Mouse (Mus musculus): ENCODE results near the gene Iqgap1. TPM values are rescaled to one million over a fixed set of nuclear protein-coding genes. Genes with fewer than 3 reads are reported as not detected.

Gene Iqgap1
- polyA plus RNA-seq, 1 experiment from 2014 or later: 19.4 TPM

DNA sequence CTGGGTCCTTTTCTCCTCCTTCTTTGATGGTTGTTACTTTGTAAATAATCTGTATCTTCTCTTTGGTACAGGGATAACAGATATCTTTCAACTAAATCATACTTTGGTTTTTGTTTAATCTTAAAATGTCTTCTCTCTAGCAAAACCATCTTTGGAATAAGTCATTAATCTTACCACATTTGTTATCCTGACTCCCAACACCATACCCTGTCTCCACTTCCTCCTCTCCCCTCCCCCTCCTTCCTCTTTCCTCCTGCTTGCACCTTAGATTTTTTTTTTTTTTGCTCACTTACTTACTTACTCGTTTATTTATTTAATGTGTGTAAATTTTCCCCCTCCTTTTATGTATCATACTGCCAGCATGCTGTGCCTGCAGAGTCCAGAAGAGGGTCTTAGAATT lies 129.4 kb downstream of the Iqgap1 start:
- no peak overlapping the region for H3K4me2 ChIP-seq
- H3K9me3 ChIP-seq (replicated peaks): 0 out of 2 replicates have a peak, but pooled peaks cover 5% of the 10 kb centered on the region
- no peak overlapping the region for H3K4me3 ChIP-seq
- H3K36me3 ChIP-seq: no peaks in the 10 kb centered on the region
- no peaks in the 10 kb centered on the region for H3K27me3 ChIP-seq (replicated peaks)
- H3K27ac ChIP-seq: no peak overlapping the region
- no peak overlapping the region for H3K9ac ChIP-seq
- H3K4me1 ChIP-seq: peaks cover 18% of the 10 kb centered on the region
- ATAC-seq: no peak
- WGBS (ENCODE audit: insufficient replicate concordance): 18% methylated on average over 1 of the region's 1 CpGs

DNA sequence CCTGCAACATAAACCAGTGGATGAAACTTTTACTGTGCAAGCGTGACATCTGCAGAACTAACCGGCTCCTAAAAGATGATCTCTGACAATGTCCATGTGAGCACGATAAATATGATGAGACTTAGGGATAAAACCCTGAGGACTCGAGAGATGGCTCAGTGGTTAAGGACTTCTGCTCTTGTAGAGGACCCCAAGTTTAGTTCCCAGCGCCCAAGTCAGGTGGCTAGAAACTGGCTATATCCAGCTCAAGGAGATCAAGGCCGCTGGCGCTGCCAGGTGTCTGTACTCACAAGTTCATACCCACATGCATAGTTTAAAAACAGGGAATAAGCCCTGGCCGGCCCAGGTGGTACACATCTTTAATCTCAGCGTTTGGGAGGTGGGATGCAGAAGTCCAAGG lies 133.3 kb downstream of the Iqgap1 start:
- Histone ChIP-seq H3K27ac (no peak overlapping the region), H3K4me2 (no peak overlapping the region), H3K4me3 (no peak overlapping the region), H3K9ac (no peak overlapping the region), H3K4me1 (peaks cover 30% of the 10 kb centered on the region), H3K9me3 (replicated peaks) (0 out of 2 replicates have a peak, but pooled peaks cover 5% of the 10 kb centered on the region), H3K27me3 (replicated peaks) (no peaks in the 10 kb centered on the region), H3K36me3 (no peaks in the 10 kb centered on the region)
- no peak for ATAC-seq
- 79% methylated on average over 9 of the region's 9 CpGs for WGBS (ENCODE audit: insufficient replicate concordance)

DNA sequence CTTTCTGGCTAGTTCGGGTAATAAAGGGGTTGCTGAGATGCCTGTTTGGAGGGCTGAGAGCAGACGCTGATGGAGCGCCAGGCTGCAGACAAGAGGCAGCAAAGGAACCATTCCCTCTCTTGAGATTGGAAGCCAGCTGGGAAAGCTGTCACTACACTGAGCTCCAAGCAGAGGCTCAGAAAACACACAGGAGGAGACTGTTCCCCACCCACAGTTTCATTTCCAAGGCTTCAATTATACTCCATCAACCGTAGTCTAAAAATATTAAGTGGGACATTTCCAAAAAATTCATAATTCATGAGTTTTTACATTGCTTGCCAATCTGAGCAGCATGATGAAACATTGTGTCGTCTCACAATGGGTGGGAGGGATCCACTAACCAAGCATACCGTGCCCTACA lies 134.6 kb downstream of the Iqgap1 start:
- Histone ChIP-seq H3K9me3 (replicated peaks) (0 out of 2 replicates have a peak, but pooled peaks cover 5% of the 10 kb centered on the region), H3K4me1 (peaks cover 25% of the 10 kb centered on the region), H3K36me3 (no peaks in the 10 kb centered on the region), H3K9ac (no peak overlapping the region), H3K4me3 (no peak overlapping the region), H3K27ac (no peak overlapping the region), H3K4me2 (no peak overlapping the region), H3K27me3 (replicated peaks) (no peaks in the 10 kb centered on the region)
- WGBS (ENCODE audit: insufficient replicate concordance): 70% methylated on average over 6 of the region's 6 CpGs
- ATAC-seq: no peak

DNA sequence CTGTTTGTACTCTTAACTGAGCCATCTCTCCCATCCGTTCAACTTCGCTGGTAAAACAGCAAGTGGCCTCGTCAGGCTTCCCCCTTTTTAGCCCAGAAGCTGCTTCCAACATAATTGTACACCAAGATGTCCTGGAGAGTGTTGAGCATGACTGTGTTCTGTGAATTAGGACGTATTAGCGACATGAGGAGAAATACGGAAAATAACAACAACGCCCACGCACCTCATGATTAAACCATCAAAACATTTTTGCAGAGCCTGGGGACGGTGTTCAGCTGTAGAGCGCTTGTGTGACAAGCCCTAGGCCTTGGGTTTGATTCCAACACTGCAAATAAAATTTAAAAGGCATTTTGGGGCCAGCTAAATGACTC lies 136.6 kb downstream of the Iqgap1 start:
- 0 out of 2 replicates have a peak, but pooled peaks cover 2% of the 10 kb centered on the region for H3K9me3 ChIP-seq (replicated peaks)
- H3K27ac ChIP-seq: peak overlapping the region; percentile 88
- WGBS (ENCODE audit: insufficient replicate concordance): 40% methylated on average over 10 of the region's 10 CpGs
- no peaks in the 10 kb centered on the region; the same call in 1 of the 2 replicates for H3K27me3 ChIP-seq (replicated peaks)
- no peaks in the 10 kb centered on the region for H3K36me3 ChIP-seq
- H3K4me3 ChIP-seq: peak overlapping the region; percentile 81
- peaks cover 40% of the 10 kb centered on the region for H3K4me1 ChIP-seq
- H3K9ac ChIP-seq: peak overlapping the region; percentile 88
- no peak for ATAC-seq
- peak overlapping the region; percentile 95 for H3K4me2 ChIP-seq

DNA sequence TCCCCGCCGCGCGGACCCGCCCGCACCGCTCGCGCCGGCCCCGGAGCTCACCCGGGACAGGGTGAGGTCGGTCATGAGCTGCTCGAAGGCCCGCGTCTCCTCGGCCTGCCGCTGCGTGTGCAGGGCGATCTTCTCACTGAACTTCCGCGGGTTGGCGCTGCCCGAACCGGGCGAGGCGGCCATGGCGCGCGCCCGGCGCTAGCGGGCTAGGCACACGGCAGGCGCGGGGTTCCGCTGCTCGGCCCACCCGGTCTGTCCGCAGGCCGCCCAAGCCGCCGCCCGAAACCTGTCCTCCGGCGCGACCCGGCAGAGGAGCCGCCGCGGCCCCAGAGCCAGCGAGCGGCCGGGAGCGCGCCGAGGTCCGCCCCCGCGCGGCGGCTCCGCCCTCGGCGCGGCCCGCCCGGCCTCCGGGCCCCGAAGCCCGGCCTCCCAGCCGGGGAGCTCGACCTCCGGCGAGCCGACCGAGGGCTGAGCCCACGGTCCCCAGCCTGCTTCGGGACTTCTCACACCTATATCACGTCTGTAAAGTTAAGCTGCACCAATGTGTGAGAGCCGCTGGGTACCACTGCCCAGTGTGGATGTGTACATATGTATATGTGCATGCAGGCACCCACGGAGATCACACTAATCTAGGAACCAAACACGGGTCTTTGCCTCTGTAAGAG lies 137.1 kb downstream of the Iqgap1 start, which contains the start of gene Crtc3:
Gene Crtc3, minus strand, starts transcription at position 322 of the 665 bp plus-strand sequence.
- Histone ChIP-seq H3K4me3 (peak within 1 kb of the TSS; percentile 81), H3K36me3 (no peaks in the 10 kb centered on the region), H3K9ac (peak within 1 kb of the TSS; percentile 88), H3K27me3 (replicated peaks) (no peaks in the 10 kb centered on the region; the same call in 1 of the 2 replicates), H3K4me2 (peak within 1 kb of the TSS; percentile 95), H3K9me3 (replicated peaks) (no peaks in the 10 kb centered on the region), H3K27ac (peak within 1 kb of the TSS; percentile 88), H3K4me1 (peaks cover 40% of the 10 kb centered on the region)
- WGBS (ENCODE audit: insufficient replicate concordance): under 1% methylated on average over 73 of the region's 83 CpGs
- peak; percentile 88 for ATAC-seq

DNA sequence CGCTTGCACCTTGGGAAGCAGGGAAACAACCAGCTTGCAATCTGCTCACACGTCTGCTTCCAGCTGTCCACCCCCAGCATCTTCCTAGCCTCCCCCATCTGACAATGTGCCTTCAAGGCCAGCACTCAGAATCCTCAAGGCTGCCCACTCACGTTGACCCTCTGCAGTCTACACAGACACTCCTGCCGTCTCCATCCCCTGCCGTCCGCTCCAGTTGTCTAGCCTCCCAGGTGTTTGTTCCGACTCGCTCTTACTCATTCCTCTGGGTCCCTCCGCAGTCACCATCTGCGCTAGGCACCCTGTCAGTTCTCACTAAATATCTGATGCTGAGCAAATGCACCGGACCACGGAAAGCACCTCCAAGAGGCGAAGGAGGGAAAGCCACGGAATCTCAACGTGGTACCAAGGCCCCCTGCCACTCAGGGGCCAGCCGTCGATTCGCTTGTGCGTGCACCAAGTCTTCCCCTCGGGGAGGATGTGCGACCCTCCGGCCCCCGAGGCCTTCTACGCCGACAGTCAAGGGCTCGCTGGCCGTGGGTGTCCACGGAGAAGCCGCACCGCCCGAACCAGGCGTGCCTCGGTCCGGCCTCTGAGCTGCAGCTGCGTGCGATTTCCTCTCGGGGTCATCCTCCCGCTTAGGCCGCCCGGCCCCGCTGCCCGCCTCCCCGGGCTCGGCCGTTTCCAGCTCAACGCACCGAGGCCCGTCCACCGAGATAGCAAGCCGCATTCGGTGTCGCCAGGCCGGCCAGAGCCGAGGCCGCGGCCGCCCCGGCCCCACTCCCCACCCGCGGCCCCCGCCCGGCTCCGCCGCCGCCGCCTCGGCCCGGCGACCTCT lies 137.8 kb downstream of the Iqgap1 start:
- Histone ChIP-seq H3K36me3 (no peaks in the 10 kb centered on the region), H3K27me3 (replicated peaks) (no peaks in the 10 kb centered on the region; the same call in 1 of the 2 replicates), H3K27ac (peak overlapping the region; percentile 88), H3K4me1 (peaks cover 43% of the 10 kb centered on the region), H3K9ac (peak overlapping the region; percentile 88), H3K4me2 (peak overlapping the region; percentile 95), H3K4me3 (peak overlapping the region; percentile 81), H3K9me3 (replicated peaks) (0 out of 2 replicates have a peak, but pooled peaks cover 6% of the 10 kb centered on the region)
- ATAC-seq: peak; percentile 9
- WGBS (ENCODE audit: insufficient replicate concordance): 3% methylated on average over 65 of the region's 69 CpGs

DNA sequence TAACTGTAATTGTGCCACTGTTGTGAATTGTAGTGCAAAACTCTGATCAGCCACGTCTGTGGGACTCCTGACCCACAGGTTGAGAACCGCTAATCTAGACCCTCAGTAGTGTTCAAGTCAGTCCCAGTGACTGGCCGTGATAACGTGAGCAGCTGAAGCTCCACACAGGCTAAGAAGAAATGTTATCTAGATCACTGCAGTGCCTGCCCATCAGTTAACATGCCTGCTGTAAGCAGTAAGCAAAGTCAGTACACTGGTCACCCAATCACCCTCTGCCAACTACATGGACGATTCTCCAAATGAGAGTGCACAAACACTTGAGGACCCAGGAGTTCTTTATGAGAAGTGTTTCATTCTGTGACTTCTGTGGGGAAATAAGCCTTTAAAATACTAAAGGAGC lies 140.1 kb downstream of the Iqgap1 start:
- H3K27me3 ChIP-seq (replicated peaks): no peaks in the 10 kb centered on the region; the same call in 1 of the 2 replicates
- no peaks in the 10 kb centered on the region for H3K36me3 ChIP-seq
- no peak overlapping the region for H3K4me2 ChIP-seq
- H3K27ac ChIP-seq: no peak overlapping the region
- WGBS (ENCODE audit: insufficient replicate concordance): 29% methylated on average over 5 of the region's 5 CpGs
- ATAC-seq: no peak
- H3K9me3 ChIP-seq (replicated peaks): 0 out of 2 replicates have a peak, but pooled peaks cover 6% of the 10 kb centered on the region
- H3K9ac ChIP-seq: no peak overlapping the region
- H3K4me1 ChIP-seq: peaks cover 64% of the 10 kb centered on the region
- H3K4me3 ChIP-seq: no peak overlapping the region

DNA sequence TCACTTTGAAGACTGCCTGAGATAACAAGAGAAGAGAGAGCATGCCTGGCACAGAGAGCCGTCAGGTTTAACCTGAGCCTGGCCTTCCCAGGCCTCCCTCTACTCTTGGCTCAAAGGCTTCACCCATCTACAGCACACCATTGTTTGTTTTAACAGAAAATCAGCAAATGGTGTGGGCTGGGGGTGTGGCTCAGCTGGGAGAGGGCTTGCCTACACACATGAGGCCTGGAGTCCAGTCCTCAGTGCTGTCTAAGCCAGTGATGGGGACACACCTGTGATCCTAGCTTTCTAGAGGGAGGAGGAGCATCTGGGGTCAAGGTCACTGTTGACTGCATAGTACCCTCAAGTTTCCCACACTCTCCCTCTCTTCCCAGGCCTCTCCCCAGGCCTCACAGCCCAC lies 143.1 kb downstream of the Iqgap1 start:
- Histone ChIP-seq H3K4me2 (no peak overlapping the region), H3K36me3 (no peaks in the 10 kb centered on the region), H3K4me1 (peaks cover 61% of the 10 kb centered on the region), H3K9ac (no peak overlapping the region), H3K27me3 (replicated peaks) (no peaks in the 10 kb centered on the region; the same call in 1 of the 2 replicates), H3K27ac (no peak overlapping the region), H3K4me3 (no peak overlapping the region), H3K9me3 (replicated peaks) (0 out of 2 replicates have a peak, but pooled peaks cover 6% of the 10 kb centered on the region)
- 19% methylated on average over 1 of the region's 1 CpGs for WGBS (ENCODE audit: insufficient replicate concordance)
- ATAC-seq: peak; percentile 43; the same call in 1 of the 2 replicates

DNA sequence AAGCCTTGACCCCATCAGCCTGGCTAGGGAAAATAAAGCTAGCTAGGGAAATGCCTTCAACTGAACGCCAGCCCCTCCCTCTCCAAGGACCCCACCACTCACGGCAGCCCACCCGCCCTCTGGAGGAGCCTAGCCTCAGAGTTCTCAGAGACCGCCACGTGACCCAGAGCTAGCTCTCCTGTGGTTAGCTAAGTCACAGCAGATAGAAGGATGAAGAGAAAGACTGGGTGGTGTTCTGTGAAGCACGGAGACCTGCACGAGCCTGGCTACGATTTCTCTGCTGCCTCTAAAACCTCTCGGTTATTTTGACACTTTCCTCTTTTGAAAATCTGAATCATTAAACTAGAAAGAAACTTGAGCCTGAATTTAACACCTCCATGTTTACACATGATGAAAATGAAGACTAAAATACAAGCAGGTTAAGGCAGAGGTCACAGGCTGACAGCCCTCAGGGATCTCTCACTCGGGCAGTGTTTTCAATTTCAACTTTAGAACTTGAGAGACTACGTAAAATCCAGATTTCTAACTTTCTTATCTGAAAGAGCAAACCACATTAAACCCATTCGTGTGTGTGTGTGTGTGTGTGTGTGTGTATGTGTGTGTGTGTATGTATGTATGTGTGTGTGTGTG lies 145.4 kb downstream of the Iqgap1 start:
- 7% methylated on average over 12 of the region's 12 CpGs for WGBS (ENCODE audit: insufficient replicate concordance)
- H3K27me3 ChIP-seq (replicated peaks): no peaks in the 10 kb centered on the region; the same call in 1 of the 2 replicates
- peaks cover 44% of the 10 kb centered on the region for H3K4me1 ChIP-seq
- H3K4me2 ChIP-seq: peak overlapping the region; percentile 49
- H3K36me3 ChIP-seq: no peaks in the 10 kb centered on the region
- H3K9ac ChIP-seq: no peak overlapping the region; the same call in 1 of the 2 replicates
- 0 out of 2 replicates have a peak overlapping the region, but pooled peaks have one; percentile 10 for H3K4me3 ChIP-seq
- H3K27ac ChIP-seq: no peak overlapping the region
- ATAC-seq: peak; percentile 66
- H3K9me3 ChIP-seq (replicated peaks): 0 out of 2 replicates have a peak, but pooled peaks cover 6% of the 10 kb centered on the region

DNA sequence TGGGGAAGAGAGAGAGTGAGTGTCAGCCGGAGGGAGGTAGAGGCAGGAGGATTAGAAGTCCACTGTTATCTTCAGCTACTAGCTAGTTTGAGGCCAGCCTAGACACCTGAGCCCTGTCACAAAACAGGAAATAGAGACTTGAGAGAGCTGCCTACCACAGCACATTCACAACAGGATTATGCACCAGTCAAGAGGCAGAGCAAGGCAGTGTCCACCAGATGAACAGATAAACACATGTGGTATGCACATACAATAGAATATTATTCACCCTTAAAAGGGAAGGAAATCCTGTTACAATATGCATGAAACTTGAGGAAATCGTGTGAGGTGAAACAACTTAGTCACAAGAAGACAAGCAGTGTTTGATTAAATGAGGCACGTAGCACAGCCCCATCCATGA lies 153.5 kb downstream of the Iqgap1 start:
- Histone ChIP-seq H3K27me3 (replicated peaks) (no peaks in the 10 kb centered on the region), H3K4me1 (peaks cover 45% of the 10 kb centered on the region), H3K9ac (no peak overlapping the region), H3K4me3 (no peak overlapping the region), H3K4me2 (no peak overlapping the region), H3K9me3 (replicated peaks) (no peaks in the 10 kb centered on the region), H3K27ac (0 out of 2 replicates have a peak overlapping the region, but pooled peaks have one; percentile 9), H3K36me3 (0 out of 2 replicates have a peak, but pooled peaks cover 2% of the 10 kb centered on the region)
- no peak for ATAC-seq
- 40% methylated on average over 3 of the region's 3 CpGs for WGBS (ENCODE audit: insufficient replicate concordance)

DNA sequence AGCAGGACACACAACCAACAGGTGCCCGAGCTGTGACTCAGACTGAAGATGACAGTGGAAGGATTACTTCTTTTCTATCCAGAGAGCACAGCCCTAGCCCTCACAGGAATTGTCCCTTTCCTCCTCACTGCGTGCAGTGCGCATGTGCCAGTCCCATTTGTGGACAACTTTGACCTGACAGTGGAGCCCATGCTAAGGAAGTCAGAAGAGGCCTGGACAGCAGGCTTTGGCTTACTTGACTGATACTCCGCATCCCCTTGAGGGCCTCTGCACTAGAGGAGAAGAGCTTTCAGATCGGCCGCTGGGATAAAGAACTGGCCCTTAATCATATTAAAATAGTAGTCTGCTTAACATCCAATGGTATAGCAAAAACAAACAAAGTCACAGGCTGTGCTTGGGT lies 154.9 kb downstream of the Iqgap1 start:
- no peak for ATAC-seq
- Histone ChIP-seq H3K36me3 (0 out of 2 replicates have a peak, but pooled peaks cover 2% of the 10 kb centered on the region), H3K27me3 (replicated peaks) (no peaks in the 10 kb centered on the region), H3K27ac (no peak overlapping the region), H3K4me3 (no peak overlapping the region), H3K4me2 (no peak overlapping the region), H3K9ac (no peak overlapping the region), H3K4me1 (peaks cover 59% of the 10 kb centered on the region), H3K9me3 (replicated peaks) (no peaks in the 10 kb centered on the region)
- WGBS (ENCODE audit: insufficient replicate concordance): 79% methylated on average over 6 of the region's 6 CpGs
